Mouse (Mus musculus) embryonic facial prominence, embryonic 13.5 days (tissue): Measurements from ENCODE around the gene Sec23b. TPM values are rescaled to one million over a fixed set of nuclear protein-coding genes. Genes with fewer than 3 reads are reported as not detected.

ENCODE experiments used
- ATAC-seq: fragments of 200-750 bp; cut with Nextera tagmentation; 2 replicates; pipeline ENCODE4 v1.8.0; 2017; ENCODE audit warnings: low read depth; ENCODE audit not compliant: insufficient number of reproducible peaks, insufficient read depth, low FRiP score, low TSS enrichment
- H3K27ac ChIP-seq: fragments of 300-500 bp; sonication (generic); 2 replicates; pipeline ENCODE4 v1.5.1; 2015; ENCODE audit warnings: moderate library complexity, mild to moderate bottlenecking, inconsistent platforms
- H3K27me3 ChIP-seq: fragments of 300-500 bp; sonication (generic); 2 replicates; pipeline ENCODE4 v1.6.1; 2015; ENCODE audit warnings: mild to moderate bottlenecking, inconsistent platforms
- H3K36me3 ChIP-seq: fragments of 300-500 bp; sonication (generic); 2 replicates; pipeline ENCODE4 v1.6.1; 2015; ENCODE audit warnings: mild to moderate bottlenecking, inconsistent platforms
- H3K4me1 ChIP-seq: fragments of 300-500 bp; sonication (generic); 2 replicates; pipeline ENCODE4 v1.6.1; 2015; ENCODE audit warnings: inconsistent platforms
- H3K4me2 ChIP-seq: fragments of 300-500 bp; sonication (generic); 2 replicates; pipeline ENCODE4 v1.6.1; 2015; ENCODE audit warnings: moderate library complexity, mild to moderate bottlenecking, inconsistent platforms
- H3K4me3 ChIP-seq: fragments of 300-500 bp; sonication (generic); 2 replicates; pipeline ENCODE4 v1.5.1; 2015; ENCODE audit warnings: mild to moderate bottlenecking, inconsistent platforms
- H3K9ac ChIP-seq: fragments of 300-500 bp; sonication (generic); 2 replicates; pipeline ENCODE4 v1.6.1; 2015; ENCODE audit warnings: mild to moderate bottlenecking, inconsistent platforms
- H3K9me3 ChIP-seq: fragments of 300-500 bp; sonication (generic); 2 replicates; pipeline ENCODE4 v1.6.1; 2016; ENCODE audit warnings: inconsistent platforms
- WGBS: fragments of 180-500 bp; shearing (Covaris S2); methylation state at CpG from one replicate; pipeline ENCODE4 v1.1.7; 2015; ENCODE audit warnings: mixed read lengths; 5-methylcytosine and 5-hydroxymethylcytosine counted together
- polyA plus RNA-seq: library from polyadenylated mRNA; unstranded; fragments of >200 nt; fragmentation: Nextera tagmentation; extraction: Ambion mirVana; gene quantifications from 2 replicates; pipeline ENCODE4 v1.2.1, GENCODE M21; 2015

The Sec23b gene
- polyA plus RNA-seq, 1 experiment from 2014 or later = 83.3 TPM

DNA sequence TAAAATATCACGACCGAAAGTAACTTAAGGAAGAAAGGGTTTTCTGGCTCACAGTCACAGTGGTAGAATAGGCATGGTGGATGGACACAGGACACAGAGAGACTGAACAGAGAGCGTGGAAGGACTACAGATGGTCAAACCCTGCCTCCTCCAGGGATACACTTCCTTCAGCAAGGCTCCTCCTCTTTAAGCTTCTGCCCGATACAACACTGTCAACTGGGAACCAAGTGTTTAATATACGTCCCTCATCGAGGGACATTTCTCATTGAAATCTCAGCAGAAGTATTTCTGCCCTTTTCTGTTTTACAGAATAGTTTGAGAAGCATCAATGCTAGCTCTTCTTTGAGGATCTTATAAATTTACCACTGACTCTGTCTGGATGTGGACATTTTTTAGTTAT is 57.9 kb downstream of the Sec23b start:
- Histone ChIP-seq H3K9ac (no peak overlapping the region), H3K4me3 (no peak overlapping the region), H3K27me3 (no peaks in the 10 kb centered on the region), H3K36me3 (no peaks in the 10 kb centered on the region), H3K9me3 (no peaks in the 10 kb centered on the region), H3K27ac (no peak overlapping the region), H3K4me2 (no peak overlapping the region), H3K4me1 (no peaks in the 10 kb centered on the region)
- 93% methylated on average over 6 of the region's 6 CpGs for WGBS
- no peak for ATAC-seq

DNA sequence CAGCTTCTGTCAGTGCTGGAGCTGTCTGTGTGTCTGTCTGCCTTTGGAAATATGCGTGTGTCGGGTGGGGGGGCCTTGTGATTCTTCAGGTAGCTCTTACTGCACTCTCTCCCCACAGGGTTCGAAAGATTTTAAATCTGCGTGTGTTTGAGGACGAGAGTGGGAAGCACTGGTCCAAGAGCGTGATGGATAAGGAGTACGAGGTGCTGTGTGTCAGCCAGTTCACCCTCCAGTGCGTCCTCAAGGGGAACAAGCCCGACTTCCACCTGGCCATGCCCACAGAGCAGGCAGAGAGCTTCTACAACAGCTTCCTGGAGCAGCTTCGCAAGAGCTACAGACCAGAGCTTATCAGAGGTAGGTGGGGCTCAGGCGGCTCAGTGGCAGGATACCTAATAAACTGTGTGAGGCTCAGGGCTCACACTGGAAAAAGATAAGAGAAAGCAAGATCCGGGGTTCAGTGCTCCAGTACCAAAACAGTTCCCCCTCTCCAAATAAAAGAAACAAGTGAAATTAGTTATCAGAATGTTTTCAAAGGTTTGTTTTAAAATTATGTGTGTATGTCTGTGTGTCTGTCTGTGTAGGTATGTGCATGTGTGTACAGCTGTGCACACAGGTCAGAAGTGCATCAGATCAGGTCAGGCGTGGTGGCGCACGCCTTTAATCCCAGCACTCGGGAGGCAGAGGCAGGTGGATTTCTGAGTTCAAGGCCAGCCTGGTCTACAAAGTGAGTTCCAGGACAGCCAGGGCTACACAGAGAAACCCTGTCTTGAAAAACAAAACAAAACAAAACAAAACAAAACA is 61.2 kb downstream of the Sec23b start:
- H3K27ac ChIP-seq = no peak overlapping the region
- no peak for ATAC-seq
- no peaks in the 10 kb centered on the region for H3K36me3 ChIP-seq
- no peaks in the 10 kb centered on the region for H3K27me3 ChIP-seq
- no peak overlapping the region for H3K4me2 ChIP-seq
- no peaks in the 10 kb centered on the region for H3K4me1 ChIP-seq
- WGBS = 89% methylated on average over 16 of the region's 16 CpGs
- no peak overlapping the region for H3K9ac ChIP-seq
- H3K4me3 ChIP-seq = no peak overlapping the region
- H3K9me3 ChIP-seq = no peaks in the 10 kb centered on the region

DNA sequence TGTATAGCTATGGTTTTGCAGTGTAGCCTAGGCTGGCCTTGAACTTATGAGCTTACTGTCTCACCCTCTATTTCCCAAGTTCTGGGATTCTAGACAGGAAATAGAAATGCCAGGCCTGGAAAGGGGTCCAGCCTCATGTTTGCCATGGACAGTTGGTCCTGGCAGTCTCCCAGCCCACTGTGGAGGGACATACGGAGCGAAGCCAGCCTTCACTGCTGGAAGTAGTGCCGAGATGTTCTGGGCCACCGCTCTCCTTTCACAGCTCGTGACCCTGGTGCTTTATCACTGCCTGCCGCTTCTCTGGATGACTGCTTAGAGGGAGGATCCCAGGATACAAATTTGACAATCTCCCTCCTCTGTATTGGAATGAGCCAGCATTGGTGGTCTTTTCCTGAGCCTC is 65.5 kb downstream of the Sec23b start:
- WGBS = 87% methylated on average over 6 of the region's 6 CpGs
- H3K36me3 ChIP-seq = no peaks in the 10 kb centered on the region
- no peak overlapping the region for H3K4me2 ChIP-seq
- H3K4me3 ChIP-seq = no peak overlapping the region
- no peaks in the 10 kb centered on the region for H3K27me3 ChIP-seq
- no peak overlapping the region for H3K9ac ChIP-seq
- H3K27ac ChIP-seq = no peak overlapping the region
- H3K9me3 ChIP-seq = no peaks in the 10 kb centered on the region
- no peak for ATAC-seq
- H3K4me1 ChIP-seq = no peaks in the 10 kb centered on the region

DNA sequence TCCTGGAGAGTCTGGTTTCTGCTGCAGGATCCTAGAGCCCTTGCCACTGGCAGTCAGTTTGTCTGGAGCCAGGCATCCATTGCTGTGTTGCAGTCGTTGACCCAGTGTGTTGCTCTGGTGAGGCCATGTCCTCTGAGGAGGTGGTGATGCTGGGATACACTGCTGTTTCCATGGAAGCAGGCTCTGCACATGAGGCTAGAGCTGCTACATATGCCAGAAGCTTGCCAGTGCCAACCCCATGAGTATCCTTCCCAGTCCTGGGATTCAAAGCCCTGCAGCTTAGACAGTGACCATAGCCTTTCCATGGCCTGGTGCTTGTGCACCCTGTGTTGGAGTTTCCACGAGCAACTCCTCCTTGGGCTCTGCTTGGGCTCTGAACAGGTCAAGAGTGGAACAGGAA is 77.5 kb downstream of the Sec23b start:
- WGBS = 93% methylated on average over 2 of the region's 2 CpGs

DNA sequence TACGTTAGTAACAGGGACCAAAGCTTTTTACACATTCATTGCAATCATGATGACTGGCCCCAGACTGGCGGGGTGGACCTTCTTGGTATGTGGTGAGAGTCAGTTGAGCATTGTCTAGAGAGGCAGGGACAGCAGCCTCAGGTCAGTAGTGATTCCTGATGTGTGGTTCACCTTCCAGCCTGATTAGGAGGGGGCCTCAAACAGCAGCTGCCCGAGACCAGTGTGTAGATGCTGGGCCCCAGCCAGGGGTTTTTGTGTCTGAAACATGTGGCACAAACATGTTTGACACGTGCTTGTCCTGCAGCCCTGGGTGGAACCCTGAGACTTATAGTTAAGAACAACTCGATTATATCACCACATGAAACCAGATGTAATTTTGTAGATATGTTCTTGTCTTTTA is 78.2 kb downstream of the Sec23b start:
- H3K4me2 ChIP-seq = no peak overlapping the region
- peaks cover 5% of the 10 kb centered on the region; the same call in 1 of the 2 replicates for H3K36me3 ChIP-seq
- H3K4me3 ChIP-seq = no peak overlapping the region
- ATAC-seq = no peak
- H3K4me1 ChIP-seq = peaks cover 4% of the 10 kb centered on the region; the same call in 1 of the 2 replicates
- H3K9ac ChIP-seq = no peak overlapping the region
- WGBS = 59% methylated on average over 5 of the region's 5 CpGs
- H3K27ac ChIP-seq = no peak overlapping the region
- peaks cover 5% of the 10 kb centered on the region; the same call in 1 of the 2 replicates for H3K9me3 ChIP-seq
- no peaks in the 10 kb centered on the region for H3K27me3 ChIP-seq

More for the DNA sequence above, 77.5 kb downstream of the Sec23b start:
- Histone ChIP-seq H3K4me2 (no peak overlapping the region), H3K27ac (no peak overlapping the region), H3K27me3 (no peaks in the 10 kb centered on the region), H3K9ac (no peak overlapping the region), H3K9me3 (peaks cover 5% of the 10 kb centered on the region; the same call in 1 of the 2 replicates), H3K4me1 (peaks cover 4% of the 10 kb centered on the region; the same call in 1 of the 2 replicates), H3K4me3 (no peak overlapping the region), H3K36me3 (peaks cover 5% of the 10 kb centered on the region; the same call in 1 of the 2 replicates)
- ATAC-seq = no peak

DNA sequence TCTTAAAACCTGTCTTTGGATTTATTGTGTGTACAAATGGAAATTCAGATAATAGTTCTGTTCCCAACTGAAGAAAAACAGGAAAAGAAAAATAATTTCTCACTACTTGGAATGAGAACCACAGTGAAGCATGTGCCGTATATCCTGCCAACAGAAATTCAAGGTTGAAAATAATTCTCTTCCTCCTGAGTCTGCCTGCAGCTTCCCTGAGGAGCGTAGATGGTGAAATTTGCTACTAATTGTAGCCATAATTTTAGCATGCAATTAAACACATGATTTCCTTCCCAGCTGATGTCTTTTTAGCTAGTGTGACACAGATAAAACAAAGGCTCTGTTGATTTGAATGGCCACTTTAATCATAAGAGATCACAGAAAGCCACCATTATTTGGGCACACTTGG is 78.7 kb downstream of the Sec23b start:
- peaks cover 4% of the 10 kb centered on the region; the same call in 1 of the 2 replicates for H3K4me1 ChIP-seq
- H3K27me3 ChIP-seq = no peaks in the 10 kb centered on the region
- H3K27ac ChIP-seq = no peak overlapping the region
- no peak for ATAC-seq
- H3K36me3 ChIP-seq = peaks cover 5% of the 10 kb centered on the region; the same call in 1 of the 2 replicates
- H3K4me2 ChIP-seq = no peak overlapping the region
- no peak overlapping the region for H3K4me3 ChIP-seq
- 51% methylated on average over 2 of the region's 2 CpGs for whole genome bisulfite sequencing
- no peak overlapping the region for H3K9ac ChIP-seq
- H3K9me3 ChIP-seq = peaks cover 5% of the 10 kb centered on the region; the same call in 1 of the 2 replicates

DNA sequence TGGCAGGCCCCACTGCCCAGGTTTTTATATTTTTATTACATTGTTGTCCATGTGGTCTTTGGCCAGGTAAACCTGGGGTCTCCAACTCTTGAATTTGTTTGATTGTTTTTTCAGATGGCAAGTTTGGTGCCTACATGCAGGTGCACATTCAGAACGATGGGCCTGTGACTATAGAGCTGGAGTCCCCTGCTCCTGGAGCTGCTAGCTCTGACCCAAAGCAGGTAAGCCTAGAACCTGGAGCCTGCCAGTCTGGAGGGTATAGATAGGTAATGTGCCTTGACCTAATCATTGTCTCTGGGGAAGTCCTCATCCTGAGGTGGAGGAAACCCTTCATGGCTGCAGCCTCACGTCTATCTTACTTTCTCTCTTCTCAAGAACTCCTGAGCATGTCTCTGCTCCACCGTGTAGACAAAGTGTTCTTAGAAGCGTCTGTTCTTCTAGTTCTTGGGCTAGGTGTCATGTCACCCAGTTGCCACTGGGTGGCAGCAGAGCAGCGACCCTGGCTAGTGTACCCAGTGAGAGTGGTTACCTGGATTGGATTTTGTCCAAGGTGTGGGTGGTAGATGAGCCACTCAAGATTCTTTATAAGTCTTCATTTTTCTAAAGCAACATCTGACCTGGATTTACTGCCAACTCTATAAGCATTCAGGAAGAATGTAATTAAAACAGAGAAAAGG is 79.8 kb downstream of the Sec23b start:
- no peak overlapping the region for H3K9ac ChIP-seq
- no peak overlapping the region for H3K27ac ChIP-seq
- ATAC-seq = no peak; the same call in 1 of the 2 replicates
- H3K4me2 ChIP-seq = no peak overlapping the region
- WGBS = 18% methylated on average over 5 of the region's 5 CpGs
- H3K4me1 ChIP-seq = peaks cover 4% of the 10 kb centered on the region; the same call in 1 of the 2 replicates
- H3K36me3 ChIP-seq = peaks cover 5% of the 10 kb centered on the region; the same call in 1 of the 2 replicates
- H3K27me3 ChIP-seq = no peaks in the 10 kb centered on the region
- no peak overlapping the region for H3K4me3 ChIP-seq
- peaks cover 5% of the 10 kb centered on the region; the same call in 1 of the 2 replicates for H3K9me3 ChIP-seq

DNA sequence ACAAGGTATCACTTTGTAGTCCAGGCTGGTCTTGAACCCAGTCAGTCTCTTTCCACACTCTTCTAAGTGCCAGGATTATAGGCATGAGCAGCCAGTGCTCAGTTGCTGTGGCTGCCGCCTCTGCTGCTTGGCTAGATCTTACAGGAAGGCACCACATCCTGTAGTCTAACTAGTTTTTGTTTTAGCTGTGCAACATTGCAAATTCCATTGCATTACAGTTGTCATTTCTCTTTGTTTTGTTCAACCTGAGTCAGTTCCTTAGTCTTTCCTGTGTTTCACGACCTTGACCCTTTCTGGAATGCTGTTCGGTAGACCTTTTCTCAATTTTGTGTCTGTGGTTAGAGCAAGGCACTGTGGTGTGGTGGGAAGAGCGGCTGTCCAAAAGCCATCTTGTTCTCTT is 81.2 kb downstream of the Sec23b start:
- Histone ChIP-seq H3K4me2 (no peak overlapping the region), H3K4me3 (no peak overlapping the region), H3K27ac (no peak overlapping the region), H3K9me3 (peaks cover 4% of the 10 kb centered on the region; the same call in 1 of the 2 replicates), H3K36me3 (peaks cover 4% of the 10 kb centered on the region; the same call in 1 of the 2 replicates), H3K9ac (no peak overlapping the region), H3K27me3 (no peaks in the 10 kb centered on the region), H3K4me1 (peaks cover 13% of the 10 kb centered on the region)
- WGBS = 77% methylated on average over 4 of the region's 4 CpGs
- ATAC-seq = no peak

DNA sequence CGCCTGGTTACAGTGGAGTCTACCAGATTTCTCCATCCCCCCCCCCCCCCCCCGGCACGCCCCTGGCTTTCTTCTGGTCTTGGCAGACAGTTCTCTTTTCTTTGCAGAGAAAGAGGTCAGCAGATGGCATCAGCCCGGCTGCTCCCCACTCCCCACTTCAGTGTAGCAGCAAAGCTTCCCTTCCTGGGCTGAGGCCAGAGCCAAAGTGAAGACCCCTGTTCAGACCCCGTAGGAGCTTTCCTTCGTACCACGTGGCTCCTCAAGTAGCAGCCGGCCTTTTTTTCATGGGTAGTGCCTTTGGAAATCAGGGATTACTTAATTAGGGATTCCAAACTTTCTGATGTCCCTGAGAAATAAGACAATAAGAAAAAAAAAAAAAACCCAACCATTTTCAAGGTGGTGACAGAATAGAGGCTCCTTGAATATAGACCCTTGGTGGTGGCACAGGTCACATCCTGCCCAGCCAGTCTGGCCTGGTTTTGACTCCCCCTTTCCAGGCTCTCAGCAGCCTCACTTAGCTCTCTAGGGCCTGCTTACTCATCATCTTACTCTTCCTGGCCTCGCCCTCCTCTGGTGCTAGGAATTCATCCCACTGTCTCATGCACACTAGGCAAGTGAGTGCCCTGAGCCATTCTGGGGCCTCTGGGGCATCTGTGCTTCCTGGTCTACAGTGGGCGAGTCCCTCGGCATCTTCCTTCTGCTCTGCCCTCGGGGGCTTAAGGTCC is 81.8 kb downstream of the Sec23b start:
- WGBS = 77% methylated on average over 12 of the region's 12 CpGs
- H3K36me3 ChIP-seq = no peaks in the 10 kb centered on the region
- peaks cover 13% of the 10 kb centered on the region for H3K4me1 ChIP-seq
- H3K9me3 ChIP-seq = no peaks in the 10 kb centered on the region
- H3K4me3 ChIP-seq = no peak overlapping the region
- H3K27me3 ChIP-seq = no peaks in the 10 kb centered on the region
- no peak overlapping the region for H3K9ac ChIP-seq
- no peak for ATAC-seq
- no peak overlapping the region for H3K4me2 ChIP-seq
- H3K27ac ChIP-seq = no peak overlapping the region

DNA sequence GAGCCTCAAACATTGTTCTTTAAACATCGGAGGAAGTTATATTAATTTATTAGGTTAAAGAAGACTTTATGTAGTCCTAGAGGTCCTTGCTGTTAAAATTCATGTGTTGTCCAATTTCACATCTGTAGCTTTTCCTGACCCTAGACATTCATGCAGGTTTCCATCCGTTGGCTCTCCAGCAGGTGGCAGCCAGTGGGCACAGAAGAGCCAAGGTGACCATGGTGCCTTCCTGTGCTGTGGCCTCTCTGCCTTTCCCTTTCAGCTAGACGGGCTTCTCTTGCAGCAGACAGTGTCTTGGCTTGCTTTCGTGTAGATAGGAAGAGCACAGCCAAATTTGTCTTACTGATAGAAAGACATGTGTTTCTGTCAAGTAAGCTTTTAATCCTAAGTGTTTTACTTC is 82.7 kb downstream of the Sec23b start:
- no peak overlapping the region for H3K27ac ChIP-seq
- WGBS = 64% methylated on average over 4 of the region's 4 CpGs
- no peak overlapping the region for H3K9ac ChIP-seq
- peaks cover 16% of the 10 kb centered on the region for H3K4me1 ChIP-seq
- no peak overlapping the region for H3K4me2 ChIP-seq
- no peak overlapping the region for H3K4me3 ChIP-seq
- no peak for ATAC-seq
- no peaks in the 10 kb centered on the region for H3K27me3 ChIP-seq
- no peaks in the 10 kb centered on the region for H3K9me3 ChIP-seq
- no peaks in the 10 kb centered on the region for H3K36me3 ChIP-seq

DNA sequence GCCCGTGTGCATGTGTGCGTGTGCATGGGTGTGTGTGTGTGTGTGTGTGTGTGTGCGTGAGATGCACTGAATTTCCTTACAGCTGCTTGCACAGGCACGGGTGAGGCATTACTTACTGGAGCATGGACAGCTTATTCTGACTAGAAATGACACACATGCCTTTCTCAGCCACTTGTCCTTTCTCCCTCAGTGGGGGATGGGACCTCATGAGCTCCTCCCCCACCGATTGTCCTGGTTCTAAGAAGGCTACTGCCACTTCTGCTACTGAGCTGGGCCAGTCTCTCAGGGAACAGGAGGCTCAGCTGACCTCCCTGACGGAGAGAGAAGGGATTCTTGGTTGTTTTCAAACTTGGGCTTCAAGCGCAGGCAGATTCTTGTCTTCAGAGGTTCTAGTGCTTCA is 84.1 kb downstream of the Sec23b start:
- no peak for ATAC-seq
- Histone ChIP-seq H3K9ac (no peak overlapping the region), H3K4me2 (no peak overlapping the region), H3K4me1 (peaks cover 12% of the 10 kb centered on the region), H3K36me3 (no peaks in the 10 kb centered on the region), H3K9me3 (no peaks in the 10 kb centered on the region), H3K4me3 (no peak overlapping the region), H3K27me3 (no peaks in the 10 kb centered on the region), H3K27ac (no peak overlapping the region)
- 85% methylated on average over 7 of the region's 7 CpGs for WGBS
